Mouse (Mus musculus) small intestine, adult 2 months (tissue): ENCODE results near the gene Tmem126a.

Experiments
- CTCF ChIP-seq: fragments of 200-500 bp; IDR thresholded peaks from 2 replicates; pipeline ENCODE4 v1.5.1; 2012; ENCODE audit warnings: low read depth, mild to moderate bottlenecking, control low read depth, inconsistent platforms, low read length, moderate library complexity, mixed read lengths; ENCODE audit not compliant: insufficient replicate concordance, insufficient read length; ENCODE audit errors: extremely low read depth
- POLR2A ChIP-seq: fragments of 200-500 bp; IDR thresholded peaks from 2 replicates; pipeline ENCODE4 v1.6.1; 2012; ENCODE audit warnings: low read depth, mild to moderate bottlenecking, control low read depth, inconsistent platforms, low read length, moderate library complexity

DNA sequence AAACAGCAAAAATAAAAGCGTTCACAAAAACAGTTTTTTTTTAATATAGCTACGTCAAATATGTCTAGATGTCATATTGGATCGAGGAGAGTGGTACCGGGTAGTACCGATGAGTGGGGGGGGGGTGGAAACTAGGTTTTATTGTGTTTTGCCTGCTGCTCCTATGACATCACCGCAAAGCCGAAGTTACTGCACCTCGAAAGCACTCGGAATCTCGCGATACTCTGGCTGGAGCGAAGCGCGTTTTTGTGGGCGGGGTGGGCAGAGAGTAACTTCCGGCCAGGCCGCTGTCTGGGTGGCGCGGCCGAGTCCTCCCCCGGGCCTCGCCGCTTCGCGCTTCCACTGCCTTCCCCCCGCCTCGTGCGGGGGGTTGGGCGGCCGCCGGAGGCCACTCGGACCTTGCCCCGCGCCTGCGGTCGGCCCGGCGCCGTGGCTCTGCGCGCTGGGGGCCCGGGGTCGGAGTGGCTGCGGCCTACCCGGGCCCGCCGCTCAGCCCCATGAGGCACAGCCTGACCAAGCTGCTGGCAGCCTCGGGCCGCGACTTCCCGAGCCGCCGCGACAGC is 14.4 kb downstream of the Tmem126a start, which contains the start of gene Crebzf:
- peak; percentile 89 for TF ChIP-seq POLR2A
- no peak for TF ChIP-seq CTCF
